Mouse (Mus musculus) liver, embryonic 16.5 days (tissue): ENCODE results near the gene Rad9b. TPM values are rescaled to one million over a fixed set of nuclear protein-coding genes. Genes with fewer than 3 reads are reported as not detected.

Source experiments
- ATAC-seq: fragments of 200-750 bp; cut with Nextera tagmentation; 2 replicates; pipeline ENCODE4 v1.8.0; 2017; ENCODE audit warnings: low read depth, mild to moderate bottlenecking, moderate number of reproducible peaks, moderate library complexity
- H3K27ac ChIP-seq: fragments of 300-500 bp; sonication (generic); 2 replicates; pipeline ENCODE4 v1.5.1; 2014; ENCODE audit warnings: mild to moderate bottlenecking, low read length
- H3K27me3 ChIP-seq: fragments of 300-500 bp; sonication (generic); 2 replicates; pipeline ENCODE4 v1.6.1; 2014; ENCODE audit warnings: low read depth, low read length, mixed read lengths; ENCODE audit not compliant: control insufficient read depth, insufficient read depth
- H3K36me3 ChIP-seq: fragments of 300-500 bp; sonication (generic); 2 replicates; pipeline ENCODE4 v1.6.1; 2014; ENCODE audit warnings: mild to moderate bottlenecking; ENCODE audit not compliant: control insufficient read depth, insufficient read depth
- H3K4me1 ChIP-seq: fragments of 300-500 bp; sonication (generic); 2 replicates; pipeline ENCODE4 v1.6.1; 2014; ENCODE audit warnings: low read depth, low read length, mixed read lengths; ENCODE audit not compliant: control insufficient read depth
- H3K4me2 ChIP-seq: fragments of 300-500 bp; sonication (generic); 2 replicates; pipeline ENCODE4 v1.6.1; 2014; ENCODE audit warnings: low read depth, low read length, mixed read lengths
- H3K4me3 ChIP-seq: fragments of 300-500 bp; sonication (generic); 2 replicates; pipeline ENCODE4 v1.5.1; 2014; ENCODE audit warnings: low read depth, mild to moderate bottlenecking, low read length
- H3K9ac ChIP-seq: fragments of 300-500 bp; sonication (generic); 2 replicates; pipeline ENCODE4 v1.6.1; 2014; ENCODE audit warnings: low read depth, low read length
- H3K9me3 ChIP-seq: fragments of 300-500 bp; sonication (generic); replicated peaks from 2 replicates; pipeline ENCODE4 v1.6.1; 2016; ENCODE audit warnings: low read length; ENCODE audit not compliant: control insufficient read depth
- WGBS: fragments of 180-500 bp; shearing (Covaris S2); extraction: QIAGEN DNeasy Blood & Tissue Kit; methylation state at CpG from one replicate; pipeline ENCODE4 v1.1.7; 2014; ENCODE audit not compliant: insufficient replicate concordance; 5-methylcytosine and 5-hydroxymethylcytosine counted together
- polyA plus RNA-seq: library from polyadenylated mRNA; unstranded; fragments of >200 nt; fragmentation: Nextera tagmentation; extraction: Ambion mirVana; gene quantifications from 2 replicates; pipeline ENCODE4 v1.2.1, GENCODE M21; 2015

Rad9b gene
- polyA plus RNA-seq, 1 experiment from 2014 or later = 2.5 TPM

GRCm38 (mm10) chr5:122294219-122294735, 59.8 kb downstream of the Rad9b start:
- H3K27ac ChIP-seq = no peak overlapping the region
- H3K9ac ChIP-seq = no peak overlapping the region
- peaks cover 27% of the 10 kb centered on the region for H3K4me1 ChIP-seq
- H3K36me3 ChIP-seq = no peaks in the 10 kb centered on the region
- H3K4me3 ChIP-seq = no peak overlapping the region
- H3K4me2 ChIP-seq = no peak overlapping the region
- no peak for ATAC-seq
- no peaks in the 10 kb centered on the region for H3K27me3 ChIP-seq
- no peaks in the 10 kb centered on the region for H3K9me3 ChIP-seq
- WGBS = 80% methylated on average over 3 of the region's 3 CpGs

GRCm38 (mm10) chr5:122293131-122293530, 60.9 kb downstream of the Rad9b start:
- Histone ChIP-seq H3K4me1 (peaks cover 31% of the 10 kb centered on the region), H3K4me2 (no peak overlapping the region), H3K27me3 (no peaks in the 10 kb centered on the region), H3K9ac (no peak overlapping the region), H3K36me3 (peaks cover 6% of the 10 kb centered on the region; the same call in 1 of the 2 replicates), H3K4me3 (no peak overlapping the region), H3K27ac (no peak overlapping the region), H3K9me3 (no peaks in the 10 kb centered on the region)
- 74% methylated on average over 6 of the region's 6 CpGs for WGBS
- ATAC-seq = no peak

GRCm38 (mm10) chr5:122291553-122292339, 62.3 kb downstream of the Rad9b start:
- H3K4me1 ChIP-seq = peaks cover 43% of the 10 kb centered on the region
- ATAC-seq = peak; percentile 80

GRCm38 (mm10) chr5:122291149-122291548, 62.9 kb downstream of the Rad9b start:
- Histone ChIP-seq H3K27me3 (no peaks in the 10 kb centered on the region), H3K27ac (peak overlapping the region; percentile 83), H3K4me3 (peak overlapping the region; percentile 10; the same call in 1 of the 2 replicates), H3K4me2 (peak overlapping the region; percentile 52), H3K4me1 (peaks cover 48% of the 10 kb centered on the region), H3K9ac (peak overlapping the region; percentile 42), H3K36me3 (peaks cover 6% of the 10 kb centered on the region; the same call in 1 of the 2 replicates), H3K9me3 (no peaks in the 10 kb centered on the region)
- 17% methylated on average over 6 of the region's 6 CpGs for WGBS
- peak; percentile 80 for ATAC-seq

More at GRCm38 (mm10) chr5:122291553-122292339, 62.3 kb downstream of the Rad9b start:
- Histone ChIP-seq H3K9ac (peak overlapping the region; percentile 42), H3K4me3 (peak overlapping the region; percentile 10; the same call in 1 of the 2 replicates), H3K36me3 (peaks cover 6% of the 10 kb centered on the region; the same call in 1 of the 2 replicates), H3K27me3 (no peaks in the 10 kb centered on the region), H3K27ac (peak overlapping the region; percentile 83), H3K9me3 (no peaks in the 10 kb centered on the region), H3K4me2 (peak overlapping the region; percentile 52)
- 40% methylated on average over 17 of the region's 17 CpGs for WGBS

GRCm38 (mm10) chr5:122288147-122288811, 65.8 kb downstream of the Rad9b start:
- Histone ChIP-seq H3K4me2 (no peak overlapping the region), H3K9ac (no peak overlapping the region), H3K27me3 (no peaks in the 10 kb centered on the region), H3K27ac (no peak overlapping the region), H3K36me3 (peaks cover 6% of the 10 kb centered on the region; the same call in 1 of the 2 replicates), H3K4me1 (peaks cover 63% of the 10 kb centered on the region), H3K9me3 (no peaks in the 10 kb centered on the region), H3K4me3 (no peak overlapping the region)
- WGBS = 73% methylated on average over 4 of the region's 4 CpGs
- ATAC-seq = no peak

GRCm38 (mm10) chr5:122287026-122287425, 67.0 kb downstream of the Rad9b start:
- WGBS = 48% methylated on average over 4 of the region's 4 CpGs
- Histone ChIP-seq H3K9ac (no peak overlapping the region), H3K4me3 (no peak overlapping the region), H3K27ac (no peak overlapping the region), H3K4me1 (peaks cover 52% of the 10 kb centered on the region), H3K36me3 (peaks cover 6% of the 10 kb centered on the region; the same call in 1 of the 2 replicates), H3K4me2 (no peak overlapping the region), H3K27me3 (no peaks in the 10 kb centered on the region), H3K9me3 (no peaks in the 10 kb centered on the region)
- ATAC-seq = no peak

GRCm38 (mm10) chr5:122286191-122286590, 67.8 kb downstream of the Rad9b start:
- Histone ChIP-seq H3K4me1 (peaks cover 46% of the 10 kb centered on the region), H3K4me2 (peak overlapping the region; percentile 93), H3K27ac (no peak overlapping the region), H3K9ac (peak overlapping the region; percentile 38; the same call in 1 of the 2 replicates), H3K27me3 (no peaks in the 10 kb centered on the region), H3K36me3 (peaks cover 6% of the 10 kb centered on the region; the same call in 1 of the 2 replicates), H3K9me3 (no peaks in the 10 kb centered on the region), H3K4me3 (peak overlapping the region; percentile 95)
- ATAC-seq = no peak
- WGBS = 81% methylated on average over 10 of the region's 10 CpGs

- H3K9ac ChIP-seq = peak overlapping the region; percentile 90
- peak overlapping the region; percentile 95 for H3K4me3 ChIP-seq
- no peak overlapping the region for H3K27ac ChIP-seq
- H3K4me2 ChIP-seq = peak overlapping the region; percentile 93
- WGBS = 45% methylated on average over 7 of the region's 7 CpGs
- H3K36me3 ChIP-seq = peaks cover 6% of the 10 kb centered on the region; the same call in 1 of the 2 replicates
- peaks cover 46% of the 10 kb centered on the region for H3K4me1 ChIP-seq
- no peak for ATAC-seq
- no peaks in the 10 kb centered on the region for H3K9me3 ChIP-seq
- peaks cover 2% of the 10 kb centered on the region; the same call in 1 of the 2 replicates for H3K27me3 ChIP-seq
Observed at GRCm38 (mm10) chr5:122285767-122286150, 68.3 kb downstream of the Rad9b start.
